ENCODE assay signal across 20 mouse cellular contexts in the genomic region with DNA sequence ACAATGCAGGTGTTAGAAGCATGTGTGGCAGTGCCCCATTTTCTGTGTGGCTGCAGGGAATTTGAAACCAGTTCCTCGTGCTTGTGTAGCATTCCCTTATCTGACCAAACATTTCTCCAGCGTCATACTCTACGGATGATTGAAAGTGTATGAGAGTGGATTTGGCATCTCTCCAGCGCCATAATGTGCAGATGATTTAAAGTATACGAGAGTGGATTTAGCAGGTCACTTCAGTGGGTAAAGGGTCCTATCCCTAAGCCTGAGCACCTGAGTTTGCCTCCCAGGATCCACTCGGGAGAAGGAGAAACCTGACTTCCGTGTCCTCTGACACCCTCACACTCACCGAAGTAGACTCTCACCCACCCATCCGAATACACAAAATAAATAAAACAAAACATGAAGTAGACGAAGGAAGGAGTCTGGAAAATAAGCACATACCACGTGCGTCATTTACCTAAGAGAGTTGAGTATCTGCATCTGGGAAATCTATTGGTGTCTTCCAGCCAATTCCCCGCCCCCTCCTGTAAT. TPM values are rescaled to one million over a fixed set of nuclear protein-coding genes. Genes with fewer than 3 reads are reported as not detected.
A peak's percentile ranks its signal among the peaks of the same experiment; 100 is the strongest.
DNase-seq lines count a peak whose midpoint lies in the region; ATAC-seq and TF ChIP-seq lines count a peak whose summit lies in the region.
"Had no signal": no experiment of that assay in that cellular context is flagged by ENCODE, and none has a peak within 500 bp of the region (broad histone marks: within the 10 kb centered on the region; RNA-seq: fewer than 3 reads in every experiment).

No protein-coding gene starts in this region.

- no peaks in the 10 kb centered on the region; the same call in 1 of the 2 replicates for H3K27me3 ChIP-seq in embryonic facial prominence, embryonic 13.5 days
- no peaks in the 10 kb centered on the region for H3K27me3 ChIP-seq in embryonic facial prominence, embryonic 10.5 days (replicated peaks; ENCODE audit: low read depth, poor library complexity, severe bottlenecking)
- H3K27me3 ChIP-seq in kidney, postnatal 0 days (ENCODE audit: insufficient read depth, low read length) = no peaks in the 10 kb centered on the region
- H3K27me3 ChIP-seq in lung, postnatal 0 days (replicated peaks; ENCODE audit: insufficient read depth, low read length) = no peaks in the 10 kb centered on the region
- H3K27me3 ChIP-seq: embryonic facial prominence, embryonic 15.5 days; heart, embryonic 12.5 days; neural tube, embryonic 15.5 days had no signal

- no peak for TF ChIP-seq EP300 in lung, postnatal 0 days (IDR thresholded peaks at IDR 0.05)

- no peak for TF ChIP-seq CTCF in kidney, postnatal 0 days (IDR thresholded peaks at IDR 0.05; ENCODE audit: low read depth)
- TF ChIP-seq CTCF in lung, postnatal 0 days (IDR thresholded peaks at IDR 0.05) = no peak
- no peak for TF ChIP-seq CTCF in lung, adult 2 months (IDR thresholded peaks at IDR 0.05; ENCODE audit: insufficient read depth, low read length)

- TF ChIP-seq POLR2A in lung, adult 2 months (IDR thresholded peaks at IDR 0.05; ENCODE audit: borderline replicate concordance, extremely low read depth, low read depth, low read length) = no peak

- no peaks in the 10 kb centered on the region for H3K36me3 ChIP-seq in embryonic facial prominence, embryonic 13.5 days
- no peaks in the 10 kb centered on the region for H3K36me3 ChIP-seq in embryonic facial prominence, embryonic 10.5 days (replicated peaks)
- no peaks in the 10 kb centered on the region for H3K36me3 ChIP-seq in kidney, postnatal 0 days (ENCODE audit: insufficient read depth, low read length)
- H3K36me3 ChIP-seq in lung, postnatal 0 days (ENCODE audit: insufficient read depth, low read length) = no peaks in the 10 kb centered on the region
- H3K36me3 ChIP-seq: embryonic facial prominence, embryonic 15.5 days; heart, embryonic 12.5 days; hindbrain, embryonic 13.5 days; neural tube, embryonic 15.5 days had no signal

- H3K4me1 ChIP-seq in embryonic facial prominence, embryonic 13.5 days = peaks cover 35% of the 10 kb centered on the region
- peaks cover 30% of the 10 kb centered on the region for H3K4me1 ChIP-seq in embryonic facial prominence, embryonic 10.5 days
- no peaks in the 10 kb centered on the region for H3K4me1 ChIP-seq in kidney, postnatal 0 days (replicated peaks; ENCODE audit: insufficient read depth, low read length)
- no peaks in the 10 kb centered on the region; the same call in 1 of the 2 replicates for H3K4me1 ChIP-seq in lung, postnatal 0 days (ENCODE audit: insufficient read depth, low read depth, low read length)
- H3K4me1 ChIP-seq in lung, adult 2 months (ENCODE audit: control insufficient read depth, insufficient read depth, low read length) = no peaks in the 10 kb centered on the region; the same call in 1 of the 2 replicates

- ATAC-seq in embryonic facial prominence, embryonic 13.5 days (ENCODE audit: insufficient number of reproducible peaks, insufficient read depth, low FRiP score, low TSS enrichment, low read depth) = peak; percentile 26; the same call in 1 of the 2 replicates
- ATAC-seq in kidney, postnatal 0 days (replicated peaks; ENCODE audit: low FRiP score, low read depth) = peak; percentile 16; the same call in 1 of the 2 replicates
- ATAC-seq in lung, postnatal 0 days = peak; percentile 26
- ATAC-seq: inflammation-experienced regulatory T-cells, adult 6 months had no signal

- H3K27ac ChIP-seq in embryonic facial prominence, embryonic 13.5 days = no peak overlapping the region
- no peak overlapping the region; the same call in 1 of the 2 replicates for H3K27ac ChIP-seq in embryonic facial prominence, embryonic 10.5 days (replicated peaks)
- peak overlapping the region; percentile 75; the same call in 1 of the 2 replicates for H3K27ac ChIP-seq in kidney, postnatal 0 days
- H3K27ac ChIP-seq in lung, postnatal 0 days (ENCODE audit: low read length) = no peak overlapping the region
- H3K27ac ChIP-seq: embryonic facial prominence, embryonic 15.5 days; hindbrain, embryonic 13.5 days; neural tube, embryonic 15.5 days had no signal

- 54% methylated on average over 13 of the region's 13 CpGs for WGBS in embryonic facial prominence, embryonic 13.5 days
- 79% methylated on average over 13 of the region's 13 CpGs for WGBS in embryonic facial prominence, embryonic 10.5 days
- WGBS in kidney, postnatal 0 days = 47% methylated on average over 13 of the region's 13 CpGs
- WGBS in lung, postnatal 0 days = 29% methylated on average over 13 of the region's 13 CpGs
- 35% methylated on average over 13 of the region's 13 CpGs for WGBS in lung, adult 2 months

- DNase-seq in embryonic facial prominence, embryonic 10.5 days (ENCODE audit: low spot score) = no peak
- no peak for DNase-seq in kidney, postnatal 0 days (ENCODE audit: low spot score)
- DNase-seq in kidney, postnatal 10 days = no peak
- peak; percentile 52 for DNase-seq in lung, postnatal 0 days (ENCODE audit: low spot score)
- DNase-seq in lung, adult 2 months = no peak
- DNase-seq in spleen, postnatal 10 days (ENCODE audit: low spot score in 2 of 2) = no peak
- DNase-seq in ovary, postnatal 36 days (ENCODE audit: low spot score) = no peak
- DNase-seq: heart, postnatal 14 days; lung, adult 18-20 months; midbrain, embryonic 14.5 days; right cerebral cortex, postnatal 14 days; spleen, adult 18-20 months; thymus, postnatal 14 days had no signal

- H3K9me3 ChIP-seq in embryonic facial prominence, embryonic 13.5 days = no peaks in the 10 kb centered on the region
- H3K9me3 ChIP-seq in embryonic facial prominence, embryonic 10.5 days = no peaks in the 10 kb centered on the region
- no peaks in the 10 kb centered on the region for H3K9me3 ChIP-seq in kidney, postnatal 0 days (replicated peaks; ENCODE audit: low read length)
- H3K9me3 ChIP-seq in lung, postnatal 0 days (ENCODE audit: low read length) = no peaks in the 10 kb centered on the region
- H3K9me3 ChIP-seq: embryonic facial prominence, embryonic 15.5 days; heart, embryonic 12.5 days; hindbrain, embryonic 13.5 days; megakaryocyte, embryonic 14.5 days; neural tube, embryonic 15.5 days had no signal

- H3K4me3 ChIP-seq in embryonic facial prominence, embryonic 13.5 days = no peak overlapping the region
- no peak overlapping the region for H3K4me3 ChIP-seq in embryonic facial prominence, embryonic 10.5 days
- H3K4me3 ChIP-seq in kidney, postnatal 0 days (replicated peaks; ENCODE audit: low read depth, low read length) = no peak overlapping the region
- H3K4me3 ChIP-seq in lung, postnatal 0 days (ENCODE audit: low read depth, low read length) = no peak overlapping the region
- no peak overlapping the region for H3K4me3 ChIP-seq in lung, adult 2 months (replicated peaks; ENCODE audit: extremely low read depth, low read depth, low read length)
- H3K4me3 ChIP-seq: embryonic facial prominence, embryonic 15.5 days; heart, embryonic 12.5 days; hindbrain, embryonic 13.5 days; megakaryocyte, embryonic 14.5 days; neural tube, embryonic 15.5 days had no signal

- no peak overlapping the region for H3K4me2 ChIP-seq in embryonic facial prominence, embryonic 13.5 days
- no peak overlapping the region for H3K4me2 ChIP-seq in kidney, postnatal 0 days (ENCODE audit: low read length)
- peak overlapping the region; percentile 22; the same call in 1 of the 2 replicates for H3K4me2 ChIP-seq in lung, postnatal 0 days (replicated peaks; ENCODE audit: low read depth, low read length)
- H3K4me2 ChIP-seq: embryonic facial prominence, embryonic 15.5 days; heart, embryonic 12.5 days; hindbrain, embryonic 13.5 days; neural tube, embryonic 15.5 days had no signal

- H3K9ac ChIP-seq in embryonic facial prominence, embryonic 13.5 days = no peak overlapping the region
- no peak overlapping the region for H3K9ac ChIP-seq in kidney, postnatal 0 days (ENCODE audit: low read depth, low read length)
- H3K9ac ChIP-seq in lung, postnatal 0 days (replicated peaks; ENCODE audit: low read depth) = no peak overlapping the region
- H3K9ac ChIP-seq: embryonic facial prominence, embryonic 15.5 days; heart, embryonic 12.5 days; hindbrain, embryonic 13.5 days; neural tube, embryonic 15.5 days had no signal

RNA-seq across cellular contexts. Expression of a gene that starts 54.2 kb away (rescaled TPM):
- 5.5 and 7.7 TPM in 2 replicates for polyA plus RNA-seq in embryonic facial prominence, embryonic 13.5 days (2015; fragmentation: Nextera tagmentation; extraction: Ambion mirVana)
- 1.1 and 1.2 TPM in 2 replicates for polyA plus RNA-seq in embryonic facial prominence, embryonic 10.5 days (2016; fragmentation: Nextera tagmentation; extraction: Ambion mirVana)
- polyA plus RNA-seq in kidney, postnatal 0 days (2015; fragmentation: Nextera tagmentation; extraction: Ambion mirVana) = 6.8 and 9.4 TPM in 2 replicates
- polyA plus RNA-seq in lung, postnatal 0 days (2015; fragmentation: Nextera tagmentation; extraction: Ambion mirVana) = 11.9 and 14.7 TPM in 2 replicates
- 16.7 and 19.8 TPM in 2 replicates for polyA plus RNA-seq in lung, adult 2 months (2012; rRNA removed)
